Mouse (Mus musculus): ENCODE results near the gene Gtf2h3. TPM values are rescaled to one million over a fixed set of nuclear protein-coding genes. Genes with fewer than 3 reads are reported as not detected.
"Not testable (repeated sequence)": the region's sequence is repeated elsewhere in the genome, so short reads cannot be mapped to it uniquely, and the experiment has no call there.

The Gtf2h3 gene
- 4.5 and 27.1 TPM in 2 replicates for total RNA-seq (2014; fragmentation: Nextera tagmentation)
- total RNA-seq (2017): 14.7 and 21.5 TPM in 2 replicates

DNA sequence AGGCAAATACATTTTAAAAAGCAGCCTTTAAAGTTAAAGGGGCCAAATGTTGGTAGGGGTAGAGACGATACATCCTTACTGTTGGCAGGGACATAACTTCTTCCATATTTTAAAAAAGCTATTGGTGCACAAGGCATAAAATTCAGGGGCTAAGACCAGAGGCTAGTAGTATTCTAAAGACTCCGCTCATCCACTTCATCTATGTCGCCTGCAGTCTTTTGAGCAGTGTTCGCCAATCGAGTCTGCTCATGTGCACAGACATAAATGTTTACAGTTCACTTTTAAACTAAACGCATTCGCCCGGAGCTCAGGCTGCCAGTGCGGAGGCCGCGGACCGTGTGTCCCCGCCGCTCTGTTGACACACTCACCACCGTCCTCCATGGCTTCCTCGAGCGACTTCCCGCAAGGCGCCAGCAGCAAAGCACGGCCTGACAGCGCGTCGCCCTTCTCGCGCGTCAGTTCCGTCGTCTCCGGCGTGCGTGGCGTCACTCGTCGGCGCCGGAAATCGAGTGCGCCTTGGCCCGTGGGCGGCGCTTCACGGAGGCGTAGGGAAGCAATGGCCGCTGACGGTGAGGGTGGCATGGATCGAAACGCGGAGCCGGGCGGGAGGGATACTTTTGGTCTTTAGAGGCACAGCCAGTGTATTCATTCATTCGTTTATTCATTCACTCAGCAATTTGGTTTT is at the start of gene Gtf2h3, which contains the start of gene Eif2b1:
Gtf2h3 (plus strand) TSS at position 508 of the 685 bp plus-strand sequence.
Eif2b1 (minus strand) TSS at position 499 of the 685 bp plus-strand sequence.
- ATAC-seq (replicated peaks; ENCODE audit: poor library complexity, severe bottlenecking): peak; percentile 91

DNA sequence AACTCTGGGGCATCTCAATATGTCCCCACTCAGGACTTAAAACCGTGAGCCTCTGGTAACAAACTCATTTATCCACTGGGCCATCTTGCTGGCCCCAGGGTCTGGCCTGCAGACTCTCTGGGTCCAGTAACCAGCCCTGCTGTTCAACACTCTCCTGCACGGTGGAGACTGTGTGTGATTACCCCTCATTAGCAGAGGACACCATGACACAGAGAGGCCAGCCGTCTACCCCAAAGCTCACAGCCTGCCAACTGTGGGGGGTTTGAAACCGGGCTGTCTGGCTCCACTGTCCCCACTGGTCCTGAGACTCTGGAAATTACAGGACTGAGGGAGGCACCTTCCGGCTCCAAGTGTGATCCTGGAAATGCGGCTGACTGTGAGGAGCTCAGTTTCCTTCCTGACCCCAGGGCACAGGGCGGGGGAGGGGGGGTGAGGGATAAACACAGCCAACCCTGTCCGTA is 49.7 kb upstream of the Gtf2h3 start:
- ATAC-seq (replicated peaks; ENCODE audit: poor library complexity, severe bottlenecking): no peak

DNA sequence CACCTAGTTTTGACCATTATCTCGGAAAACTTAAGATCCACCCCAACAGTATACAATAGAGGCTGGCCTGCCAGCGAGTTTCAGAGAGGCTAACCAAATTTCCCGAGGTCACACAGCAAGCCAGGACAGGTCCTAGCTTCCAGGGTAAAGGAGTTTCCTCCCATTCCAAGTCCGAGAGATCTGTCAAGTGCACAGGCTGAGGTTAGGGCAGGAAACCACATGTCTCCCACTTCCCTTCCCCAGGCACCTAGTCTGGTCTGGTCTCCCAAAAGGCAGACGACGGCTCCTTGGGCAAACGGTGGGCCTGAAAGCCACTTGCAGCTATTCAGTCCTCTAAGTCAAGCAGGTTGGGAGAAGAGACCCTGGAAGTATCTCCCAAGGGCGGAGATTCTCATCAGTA is 49.2 kb upstream of the Gtf2h3 start:
- peak; percentile 73 for ATAC-seq (replicated peaks; ENCODE audit: poor library complexity, severe bottlenecking)

DNA sequence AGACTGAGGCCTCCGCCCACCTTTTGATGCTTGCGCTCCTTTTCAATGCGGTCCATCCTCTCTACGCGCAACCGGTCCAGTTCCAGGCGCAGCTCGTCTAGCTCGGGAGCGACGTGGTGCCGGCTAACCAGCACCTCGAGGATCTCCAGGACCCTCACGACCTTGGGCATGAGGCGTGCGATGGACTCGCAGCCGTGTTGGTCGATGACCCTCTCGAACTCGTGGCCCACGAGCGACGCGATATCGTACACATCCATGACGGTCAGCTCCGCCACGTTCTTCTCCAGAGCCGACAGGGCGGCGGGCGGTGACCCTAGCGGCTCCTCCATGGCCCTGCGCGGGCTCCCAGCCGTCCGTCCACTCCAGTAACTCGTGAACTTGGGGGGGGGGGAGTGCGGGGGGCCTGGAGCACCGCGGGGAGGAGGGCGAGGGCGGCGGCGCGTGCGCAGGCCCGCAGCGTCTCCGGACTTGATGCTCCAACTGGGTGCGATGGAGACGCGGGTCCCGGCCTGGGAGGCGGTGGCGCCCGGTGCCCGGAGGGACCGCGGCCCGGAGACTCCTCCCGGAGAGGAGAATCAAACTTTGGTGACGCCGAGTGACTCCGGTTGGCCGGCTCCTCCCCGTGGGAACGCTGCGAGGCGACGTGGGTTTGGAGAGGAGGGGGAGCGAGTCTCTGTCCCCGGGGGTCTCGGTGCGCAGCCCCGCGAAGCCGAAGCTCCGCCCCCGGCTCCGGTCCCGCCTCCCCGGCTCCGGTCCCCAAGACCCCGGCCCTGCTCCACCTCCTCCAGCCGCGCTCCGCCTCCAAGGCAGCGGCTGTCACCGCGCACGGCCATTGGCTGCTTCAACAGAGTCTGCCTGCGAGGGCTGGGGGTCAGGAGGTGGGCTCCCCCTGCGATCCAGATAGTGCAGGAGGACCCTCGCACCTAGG is 48.0 kb upstream of the Gtf2h3 start, which contains the start of gene Rilpl1:
Rilpl1 (minus strand) TSS at position 737 of the 928 bp plus-strand sequence.
- ATAC-seq (replicated peaks; ENCODE audit: poor library complexity, severe bottlenecking): peak; percentile 31; the same call in 1 of the 2 replicates

DNA sequence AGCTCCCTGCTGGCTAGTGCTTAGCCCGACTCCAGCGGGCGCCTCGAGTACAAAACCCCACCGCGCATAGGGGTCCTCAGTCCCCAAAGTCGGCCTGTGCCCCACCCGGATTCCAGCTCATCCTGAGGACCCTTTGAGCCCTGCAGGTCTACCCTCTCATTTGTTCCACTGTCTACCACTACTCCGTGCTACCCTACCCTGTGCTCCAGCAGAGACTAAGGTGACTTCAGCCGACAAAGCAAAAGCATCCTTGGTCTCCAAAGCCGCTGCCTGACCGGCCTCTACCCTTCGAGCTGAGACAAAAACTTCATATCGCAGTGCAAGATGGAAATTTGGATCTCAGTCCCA is 47.4 kb upstream of the Gtf2h3 start:
- ATAC-seq (replicated peaks; ENCODE audit: poor library complexity, severe bottlenecking): no peak

DNA sequence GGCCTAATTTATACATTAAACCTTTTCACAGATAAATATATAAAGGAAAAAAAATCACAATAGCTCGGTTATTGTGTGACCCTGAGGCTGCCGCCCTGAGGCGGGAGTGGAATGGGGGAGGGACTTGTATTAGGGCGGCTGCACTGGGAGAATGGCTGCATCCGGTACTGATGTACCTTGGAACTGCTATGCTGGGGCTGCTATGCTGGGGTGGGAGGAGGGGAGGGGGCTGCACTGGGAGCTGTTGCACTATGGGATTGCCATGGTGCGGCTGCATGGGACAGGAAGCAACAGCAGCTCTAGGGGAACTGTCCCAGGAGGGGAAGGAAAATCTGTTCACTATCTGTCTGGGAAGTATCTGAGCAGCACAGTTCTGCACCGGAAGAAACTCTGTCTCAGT is 46.5 kb upstream of the Gtf2h3 start:
- ATAC-seq (replicated peaks; ENCODE audit: poor library complexity, severe bottlenecking): no peak

DNA sequence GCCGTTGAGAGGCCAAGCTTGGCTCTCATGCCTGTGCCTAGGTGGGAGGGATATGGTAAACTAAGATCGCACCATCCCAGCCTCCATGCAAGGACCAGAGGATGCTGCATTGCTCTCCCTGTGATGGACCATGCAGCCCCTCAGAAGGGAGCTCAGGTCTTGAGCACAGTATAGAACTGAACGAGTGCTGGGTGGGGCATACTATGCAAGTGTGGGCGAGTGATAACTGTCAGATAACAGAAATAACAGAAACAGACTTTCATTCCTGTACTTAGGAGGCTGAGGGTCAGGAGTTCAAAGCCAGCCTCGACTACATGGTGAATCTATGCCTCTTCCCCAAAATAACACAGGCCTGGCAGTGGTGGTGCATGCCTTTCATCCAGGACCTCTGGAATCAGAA is 43.9 kb upstream of the Gtf2h3 start:
- no peak for ATAC-seq (replicated peaks; ENCODE audit: poor library complexity, severe bottlenecking)

DNA sequence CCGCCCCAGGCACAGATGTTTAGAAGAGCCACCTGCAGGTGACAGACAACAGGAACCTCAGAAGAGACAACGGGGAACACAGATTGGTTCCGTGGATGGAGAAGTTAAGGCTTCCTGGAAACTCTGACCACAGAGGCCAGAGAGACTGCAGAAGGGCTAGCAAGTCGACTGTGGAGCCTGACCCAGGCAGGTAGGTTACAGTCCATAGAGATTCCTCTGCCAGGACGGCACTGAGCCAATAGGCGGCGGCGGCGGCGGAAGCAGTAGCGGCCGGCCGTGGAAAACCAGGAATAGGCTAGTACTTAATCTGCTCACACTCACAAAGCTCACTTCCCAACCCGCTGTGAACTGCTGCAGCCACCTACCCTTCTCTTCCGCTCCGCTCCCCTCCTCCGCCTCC is 42.2 kb upstream of the Gtf2h3 start:
- ATAC-seq (replicated peaks; ENCODE audit: poor library complexity, severe bottlenecking): peak; percentile 17

- no peak for ATAC-seq (replicated peaks; ENCODE audit: poor library complexity, severe bottlenecking)
Observed at GRCm38 (mm10) chr5:124538813-124539792, 39.8 kb upstream of the Gtf2h3 start.

GRCm38 (mm10) chr5:124539905-124540304 is 39.0 kb upstream of the Gtf2h3 start:
- ATAC-seq (replicated peaks; ENCODE audit: poor library complexity, severe bottlenecking): no peak

GRCm38 (mm10) chr5:124540383-124540786 is 38.6 kb upstream of the Gtf2h3 start, which contains the start of gene Tmed2:
Tmed2 (plus strand) TSS chr5:124540695.
- peak; percentile 89 for ATAC-seq (replicated peaks; ENCODE audit: poor library complexity, severe bottlenecking)

GRCm38 (mm10) chr5:124540905-124541601 is 37.9 kb upstream of the Gtf2h3 start:
- ATAC-seq (replicated peaks; ENCODE audit: poor library complexity, severe bottlenecking): peak; percentile 61

DNA sequence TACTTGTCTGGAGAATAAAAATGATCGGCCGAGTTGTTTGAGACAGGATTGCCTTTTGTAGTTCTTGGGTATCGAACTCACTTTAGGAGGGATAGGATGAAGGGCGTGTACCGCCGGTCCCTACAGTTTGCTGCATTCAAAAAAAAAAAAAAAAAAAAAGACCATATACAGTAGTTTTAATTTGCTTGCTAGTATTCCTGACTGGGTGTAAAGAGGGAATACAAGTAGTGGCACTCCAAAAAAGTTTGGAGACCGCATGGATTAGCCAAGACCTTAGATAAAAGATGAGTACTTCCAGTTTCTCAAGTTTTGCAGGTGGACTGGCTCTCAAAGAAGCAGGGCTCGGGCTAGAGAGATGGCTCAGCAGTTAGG is 37.4 kb upstream of the Gtf2h3 start:
- ATAC-seq (replicated peaks; ENCODE audit: poor library complexity, severe bottlenecking): no peak

DNA sequence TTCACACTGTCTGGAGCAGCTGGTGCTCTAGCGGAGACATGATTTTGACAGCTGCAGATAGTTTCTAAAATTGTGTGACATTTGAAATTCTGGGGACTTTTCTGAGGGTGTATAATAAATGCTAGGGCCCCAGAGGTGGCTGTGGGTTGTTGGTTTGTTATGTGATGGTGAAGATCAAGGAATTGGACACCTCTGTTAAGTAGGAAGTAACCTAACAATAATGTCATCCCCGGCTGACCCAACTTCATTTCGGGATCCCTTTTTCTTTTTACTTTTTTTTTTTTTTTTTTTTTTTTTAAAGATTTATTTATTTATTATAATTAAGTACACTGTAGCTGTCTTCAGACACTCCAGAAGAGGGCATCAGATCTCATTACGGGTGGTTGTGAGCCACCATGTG is 28.2 kb upstream of the Gtf2h3 start:
- ATAC-seq (replicated peaks; ENCODE audit: poor library complexity, severe bottlenecking): not testable (repeated sequence)

DNA sequence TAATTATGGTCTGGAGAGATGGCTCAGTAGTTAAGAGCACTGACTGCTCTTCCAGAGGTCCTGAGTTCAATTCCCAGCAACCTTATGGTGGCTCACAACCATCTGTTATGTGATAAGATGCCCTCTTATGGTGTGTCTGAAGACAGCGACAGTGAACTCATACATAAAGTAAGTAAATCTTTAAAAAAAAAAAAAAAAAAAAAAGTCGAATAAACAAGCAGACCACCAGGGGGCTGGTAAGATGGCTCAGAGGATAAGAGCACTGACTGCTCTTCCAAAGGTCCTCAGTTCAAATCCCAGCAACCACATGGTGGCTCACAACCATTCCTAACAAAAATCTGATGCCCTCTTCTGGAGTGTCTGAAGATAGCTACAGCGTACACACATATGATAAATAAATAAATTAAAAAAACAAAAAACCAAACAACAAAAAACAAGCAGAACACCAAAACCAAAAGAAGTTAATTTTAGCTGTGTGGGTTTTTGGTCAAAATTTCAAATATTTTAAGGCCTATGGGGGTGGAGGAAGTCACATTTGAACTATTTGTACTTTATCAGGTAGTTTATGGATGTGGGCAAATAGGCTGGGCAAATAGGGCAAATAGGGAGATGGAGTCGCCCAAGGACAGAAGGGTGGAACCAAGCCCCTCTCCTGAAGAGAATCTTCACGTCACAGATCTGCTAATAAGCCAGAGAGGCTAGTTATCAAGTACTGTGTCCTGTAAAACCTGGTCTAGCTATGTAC is 27.4 kb upstream of the Gtf2h3 start:
- ATAC-seq (replicated peaks; ENCODE audit: poor library complexity, severe bottlenecking): not testable (repeated sequence)

GRCm38 (mm10) chr5:124552094-124552472 is 26.9 kb upstream of the Gtf2h3 start:
- no peak for ATAC-seq (replicated peaks; ENCODE audit: poor library complexity, severe bottlenecking)

- ATAC-seq (replicated peaks; ENCODE audit: poor library complexity, severe bottlenecking): peak; percentile 97
Observed at GRCm38 (mm10) chr5:124552558-124553307, 26.2 kb upstream of the Gtf2h3 start, which contains the start of gene Ddx55. Ddx55 (plus strand) TSS chr5:124552864.

- ATAC-seq (replicated peaks; ENCODE audit: poor library complexity, severe bottlenecking): no peak
Observed at GRCm38 (mm10) chr5:124553607-124554006, 25.3 kb upstream of the Gtf2h3 start.
